Mouse (Mus musculus): ENCODE data around the gene Rpl22.

Gene Rpl22

DNA sequence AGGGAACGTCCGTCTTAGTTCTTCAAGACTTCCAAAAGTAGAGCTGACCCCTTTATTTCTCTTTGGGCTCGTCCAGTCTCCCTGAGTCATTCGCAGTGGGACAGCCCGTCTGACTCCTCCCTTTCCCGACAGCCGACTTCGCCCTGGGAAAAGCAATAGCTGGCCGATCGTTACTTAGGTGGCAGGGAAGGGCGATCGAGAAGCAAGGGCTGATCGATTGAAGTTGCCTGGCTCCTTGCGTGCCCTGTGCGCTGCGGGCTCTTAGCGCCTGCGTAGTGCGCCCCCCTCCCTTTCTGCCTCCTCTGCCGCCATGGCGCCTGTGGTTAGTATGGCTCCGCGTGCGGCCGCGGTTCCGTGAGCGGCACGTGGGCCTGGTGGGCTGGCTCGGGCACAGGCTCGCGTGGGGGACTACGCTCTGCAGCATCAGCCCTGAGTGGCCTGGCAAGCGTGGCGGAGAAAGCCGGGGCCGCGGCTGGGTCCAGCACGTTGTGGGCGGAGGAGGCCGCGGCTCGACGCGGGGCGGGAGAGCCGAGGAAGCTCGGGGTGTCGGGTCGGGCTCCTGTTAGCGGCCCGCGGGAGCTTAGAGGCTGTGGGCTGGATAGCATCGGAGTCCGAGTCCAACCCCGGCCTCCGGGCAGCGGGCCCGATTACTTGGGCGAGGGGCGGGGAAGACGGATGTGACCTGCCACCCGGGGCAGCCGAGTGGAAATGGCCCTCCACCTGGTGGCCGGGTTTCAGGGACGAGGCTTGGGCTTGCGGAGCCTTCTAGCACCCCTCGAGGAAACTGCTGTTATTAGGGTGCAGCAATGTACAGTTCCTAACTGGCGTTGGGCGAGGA, at the start of gene Rpl22:
Gene Rpl22, plus strand, starts transcription at position 169 of the 838 bp plus-strand sequence.
- peak; percentile 90 for DNase-seq (ENCODE audit: low read depth, low spot score)

- no peak for DNase-seq (ENCODE audit: low read depth, low spot score)
Observed at GRCm38 (mm10) chr4:152276389-152277347, 48.9 kb upstream of the Rpl22 start.

DNA sequence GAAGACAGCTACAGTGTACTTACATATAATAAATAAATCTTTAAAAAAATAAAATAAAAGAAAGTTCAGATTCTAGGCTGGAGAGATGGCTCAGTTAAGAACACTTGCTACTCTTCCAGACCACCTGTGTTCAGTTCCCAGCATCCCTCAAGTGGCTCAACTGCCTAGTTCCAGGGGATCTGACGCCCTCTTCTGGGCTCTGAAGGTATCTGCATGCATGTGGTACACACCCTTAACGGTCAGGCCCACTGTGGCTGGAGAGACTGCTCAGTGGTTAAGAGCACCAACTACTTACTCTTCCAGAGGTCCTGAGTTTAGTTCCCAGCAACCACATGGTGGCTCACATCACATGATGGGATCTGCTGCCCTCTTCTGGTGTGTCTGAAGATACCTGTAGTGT, 47.6 kb upstream of the Rpl22 start:
- no peak for DNase-seq (ENCODE audit: low read depth, low spot score)

DNA sequence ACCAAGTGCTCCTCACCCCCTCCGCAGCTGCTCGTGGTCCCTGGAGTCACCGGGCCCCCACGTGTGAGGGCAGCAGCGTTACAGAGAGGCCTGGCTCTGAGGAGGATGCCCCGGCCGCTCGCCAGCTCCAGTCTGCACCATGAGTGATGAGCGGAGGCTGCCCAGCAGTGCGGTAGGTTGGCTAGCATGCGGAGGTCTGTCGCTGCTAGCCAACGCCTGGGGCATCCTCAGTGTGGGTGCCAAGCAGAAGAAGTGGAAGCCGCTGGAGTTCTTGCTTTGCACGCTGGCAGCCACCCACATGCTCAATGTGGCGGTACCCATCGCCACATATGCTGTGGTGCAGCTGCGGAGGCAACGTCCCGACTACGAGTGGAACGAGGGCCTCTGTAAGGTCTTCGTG, 46.6 kb upstream of the Rpl22 start:
- DNase-seq (ENCODE audit: low read depth, low spot score) = no peak

DNA sequence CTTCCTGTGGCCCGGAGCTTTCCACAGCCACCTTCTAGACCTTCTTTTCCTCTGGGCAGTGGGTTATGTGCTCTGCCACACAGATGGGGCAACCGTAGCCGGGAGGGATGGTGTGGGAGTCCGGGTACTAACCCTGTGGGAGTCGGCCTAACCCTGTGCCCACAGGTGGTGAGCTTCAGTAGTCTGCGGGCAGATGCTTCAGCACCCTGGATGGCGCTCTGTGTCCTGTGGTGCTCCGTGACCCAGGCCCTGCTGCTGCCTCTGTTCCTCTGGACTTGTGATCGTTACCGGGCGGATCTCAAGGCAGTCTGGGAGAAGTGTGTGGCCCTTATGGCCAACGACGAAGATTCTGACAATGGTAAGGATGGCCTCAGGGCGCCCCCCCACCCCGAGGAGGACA, 43.9 kb upstream of the Rpl22 start:
- DNase-seq (ENCODE audit: low read depth, low spot score) = no peak

DNA sequence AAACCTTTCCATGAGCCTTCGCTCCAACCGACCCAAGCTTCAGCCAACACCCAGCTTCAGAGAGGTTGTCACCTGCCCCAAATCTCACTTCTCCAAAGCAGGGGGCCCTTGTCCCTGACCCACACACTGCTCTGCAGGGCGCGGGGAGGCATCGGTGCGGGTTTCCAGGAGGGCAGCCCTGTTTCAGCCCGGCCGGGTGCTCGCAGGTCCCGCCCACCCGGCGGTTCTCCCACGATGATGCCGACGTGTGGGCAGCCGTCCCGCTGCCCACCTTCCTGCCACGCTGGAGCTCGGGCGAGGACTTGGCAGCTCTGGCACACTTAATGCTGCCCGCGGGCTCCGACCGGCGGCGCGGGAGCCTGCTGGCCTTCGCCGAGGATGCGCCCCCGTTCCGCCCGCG, 42.8 kb upstream of the Rpl22 start:
- no peak for DNase-seq (ENCODE audit: low read depth, low spot score)

- no peak for DNase-seq (ENCODE audit: low read depth, low spot score)
Observed at GRCm38 (mm10) chr4:152283186-152283950, 42.2 kb upstream of the Rpl22 start.

DNA sequence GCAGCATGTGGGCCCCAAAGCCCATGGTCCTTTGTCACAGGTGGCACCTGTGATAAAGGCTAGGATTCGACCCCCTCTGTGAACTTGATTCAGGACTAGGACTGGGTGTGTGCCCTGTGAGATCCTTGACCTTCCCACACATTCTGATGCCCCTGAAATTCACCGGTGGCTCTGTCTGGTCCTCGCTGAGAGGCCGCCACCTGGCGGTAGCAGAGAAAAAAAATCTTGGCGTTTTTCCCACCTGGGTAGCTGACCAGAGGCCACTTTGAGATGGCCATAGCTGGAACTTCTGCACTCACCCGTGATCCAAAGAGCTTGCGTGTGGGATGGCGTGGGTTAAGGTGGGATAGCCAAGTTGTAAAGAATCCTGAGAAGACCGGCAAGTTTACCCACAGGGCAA, 40.0 kb upstream of the Rpl22 start:
- no peak for DNase-seq (ENCODE audit: low read depth, low spot score)

GRCm38 (mm10) chr4:152286183-152286582, 39.4 kb upstream of the Rpl22 start:
- DNase-seq (ENCODE audit: low read depth, low spot score) = no peak

GRCm38 (mm10) chr4:152286887-152287286, 38.7 kb upstream of the Rpl22 start:
- DNase-seq (ENCODE audit: low read depth, low spot score) = no peak

DNA sequence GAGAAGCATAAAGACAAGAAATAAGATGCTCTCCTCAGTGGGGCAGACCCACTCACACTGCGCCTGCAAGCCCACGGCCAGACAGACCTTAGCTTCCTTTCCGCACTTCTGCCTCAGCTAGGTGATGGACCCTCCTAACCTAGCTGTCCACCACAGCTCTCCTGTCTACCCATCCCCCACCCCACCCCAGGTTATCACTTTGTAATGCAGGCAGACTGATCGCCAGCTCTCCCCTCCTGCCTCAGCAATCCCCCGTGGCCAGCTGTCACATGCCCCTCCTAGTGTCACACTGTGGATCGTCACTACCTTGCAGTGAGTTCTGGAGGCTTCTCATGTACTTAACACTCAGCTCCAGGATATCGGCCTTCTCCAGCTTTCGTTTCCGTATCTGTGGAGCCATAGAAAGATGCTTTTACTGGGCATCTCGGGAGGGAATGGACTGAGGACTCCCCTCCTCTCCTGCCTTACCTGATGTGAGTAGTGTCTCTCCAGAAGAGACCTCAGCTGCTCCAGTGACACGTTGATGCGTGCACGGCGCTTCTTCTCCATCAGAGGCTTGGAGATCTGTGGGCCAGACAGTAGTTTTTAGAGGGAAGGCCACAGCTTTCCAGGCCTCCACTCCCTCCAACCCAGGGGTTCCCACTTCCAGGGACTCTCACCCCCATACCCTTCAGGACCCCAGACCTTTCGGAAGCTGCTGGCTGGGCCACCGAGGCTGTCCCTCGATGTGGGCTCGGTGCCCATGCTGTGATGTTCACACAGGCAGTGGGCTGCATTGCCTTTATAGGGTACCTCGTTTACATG, 38.0 kb upstream of the Rpl22 start:
- no peak for DNase-seq (ENCODE audit: low read depth, low spot score)

DNA sequence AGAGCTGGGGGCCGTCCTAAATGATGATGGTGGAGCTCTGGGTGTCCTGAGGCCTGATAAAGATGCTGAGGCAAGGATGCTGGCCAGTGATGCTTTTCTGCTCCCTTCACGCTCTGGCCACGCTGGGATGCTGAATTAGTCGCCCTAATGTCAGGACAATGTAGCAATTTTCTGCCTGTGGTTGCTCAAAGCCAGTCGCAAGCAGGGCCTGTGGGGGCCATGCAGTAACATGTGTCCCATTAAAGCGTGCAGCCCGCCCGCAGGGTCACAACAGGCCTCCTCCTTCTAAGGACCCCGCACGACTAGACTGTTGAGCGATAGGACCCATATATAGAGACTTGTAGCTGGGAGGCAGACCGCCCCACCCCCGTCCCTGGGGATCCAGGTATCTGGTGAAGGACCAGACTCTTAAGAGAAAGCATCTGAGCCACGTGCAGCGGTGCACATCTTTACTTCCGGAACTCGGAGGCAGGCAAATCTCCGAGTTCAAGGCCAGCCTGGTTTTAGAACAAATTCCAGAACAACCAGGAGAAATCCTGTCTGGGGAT, 37.1 kb upstream of the Rpl22 start:
- no peak for DNase-seq (ENCODE audit: low read depth, low spot score)

DNA sequence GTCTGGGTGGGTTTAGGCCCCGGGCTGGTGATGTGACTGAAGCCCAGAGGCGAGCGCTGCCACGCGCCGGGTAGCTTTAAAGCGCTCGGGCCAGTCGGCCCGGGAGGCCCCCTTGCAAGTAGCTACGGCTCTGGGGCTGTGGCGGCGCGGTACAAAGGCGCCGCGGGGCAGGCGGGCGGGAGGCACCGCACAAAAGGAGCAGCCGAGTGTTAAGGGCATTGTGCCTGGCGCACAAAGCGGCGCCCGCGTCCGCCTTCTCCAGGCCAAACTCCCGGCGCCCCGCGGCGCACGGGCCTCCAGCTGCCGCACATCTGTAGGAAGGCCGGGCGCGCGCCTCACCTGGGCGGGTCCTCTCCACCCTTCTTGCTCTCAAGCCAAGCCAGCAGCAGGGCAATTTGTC, 35.2 kb upstream of the Rpl22 start:
- DNase-seq (ENCODE audit: low read depth, low spot score) = no peak

DNA sequence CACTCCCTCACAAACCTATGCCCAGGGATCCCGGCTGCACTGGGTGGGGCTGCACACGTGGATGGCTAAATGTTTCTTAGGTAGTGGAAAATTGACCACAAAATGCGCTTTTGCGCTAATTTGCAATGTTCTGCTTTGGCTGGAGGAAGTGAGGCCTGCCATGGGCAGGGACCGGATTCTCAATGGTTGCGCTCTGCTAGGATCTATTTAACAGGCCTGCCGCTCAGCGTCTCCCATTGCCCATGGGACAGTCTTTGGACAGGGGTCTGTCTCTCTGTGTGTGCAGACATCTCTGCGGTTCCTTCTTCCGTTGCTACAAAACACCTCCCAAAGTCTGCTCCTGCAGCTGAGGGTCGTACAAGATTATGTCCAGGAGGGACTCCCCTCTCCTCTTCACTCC, 34.6 kb upstream of the Rpl22 start:
- DNase-seq (ENCODE audit: low read depth, low spot score) = no peak

DNA sequence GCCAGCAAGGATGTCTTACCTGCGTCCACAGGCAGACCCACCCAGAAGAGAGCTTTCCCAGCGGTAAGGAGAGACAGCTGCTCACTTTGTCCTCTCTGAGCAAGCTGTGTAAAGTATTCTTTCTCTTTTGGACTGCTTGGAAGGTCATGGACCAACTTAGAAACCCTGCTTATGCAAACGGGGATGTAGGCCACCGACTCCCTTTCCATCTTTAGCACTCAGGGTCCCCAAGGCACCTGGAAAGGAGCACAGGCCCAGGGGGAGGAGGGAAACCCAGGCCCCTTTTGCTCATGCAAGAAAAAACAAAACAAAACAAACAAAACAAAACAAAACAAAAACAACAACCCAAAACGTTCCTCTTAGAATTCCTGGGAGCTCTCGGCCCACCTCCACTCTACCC, 34.0 kb upstream of the Rpl22 start, which contains the start of gene Hes3:
Gene Hes3, minus strand, starts transcription at position 101 of the 400 bp plus-strand sequence.
- DNase-seq (ENCODE audit: low read depth, low spot score) = no peak

DNA sequence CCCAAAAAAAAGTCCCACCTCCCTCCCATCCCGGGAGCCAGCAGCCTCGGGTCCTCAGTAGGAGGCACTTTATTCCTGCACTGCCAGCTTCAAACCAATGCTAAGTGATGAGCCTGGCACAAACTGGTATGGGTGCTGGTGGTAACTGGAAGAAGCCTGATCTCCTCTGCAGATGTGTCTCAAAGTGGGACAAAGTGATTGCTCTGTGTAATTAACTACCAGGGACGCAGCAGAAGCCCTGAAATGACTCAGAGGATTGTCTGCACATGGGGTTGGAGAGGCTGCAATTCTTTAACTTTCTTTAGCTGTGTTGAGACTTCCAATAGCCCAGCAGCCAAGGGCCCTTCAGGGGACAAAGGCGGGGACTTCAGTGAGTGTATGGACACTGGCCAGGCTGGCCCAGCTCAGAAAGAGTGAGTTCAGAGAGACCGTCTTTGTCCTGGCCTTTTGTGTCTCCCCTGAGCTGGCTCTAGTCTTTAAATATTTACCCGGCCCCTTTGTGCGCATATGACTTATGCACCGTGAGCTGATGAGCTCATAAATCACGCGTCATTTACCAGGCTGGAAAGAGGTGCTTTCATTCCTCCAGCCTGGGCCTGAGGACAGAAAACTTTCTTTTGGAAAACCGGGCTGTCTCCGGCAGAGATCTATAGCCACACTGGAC, 33.3 kb upstream of the Rpl22 start:
- DNase-seq (ENCODE audit: low read depth, low spot score) = no peak

- no peak for DNase-seq (ENCODE audit: low read depth, low spot score)
Observed at GRCm38 (mm10) chr4:152294188-152294929, 31.2 kb upstream of the Rpl22 start.

DNA sequence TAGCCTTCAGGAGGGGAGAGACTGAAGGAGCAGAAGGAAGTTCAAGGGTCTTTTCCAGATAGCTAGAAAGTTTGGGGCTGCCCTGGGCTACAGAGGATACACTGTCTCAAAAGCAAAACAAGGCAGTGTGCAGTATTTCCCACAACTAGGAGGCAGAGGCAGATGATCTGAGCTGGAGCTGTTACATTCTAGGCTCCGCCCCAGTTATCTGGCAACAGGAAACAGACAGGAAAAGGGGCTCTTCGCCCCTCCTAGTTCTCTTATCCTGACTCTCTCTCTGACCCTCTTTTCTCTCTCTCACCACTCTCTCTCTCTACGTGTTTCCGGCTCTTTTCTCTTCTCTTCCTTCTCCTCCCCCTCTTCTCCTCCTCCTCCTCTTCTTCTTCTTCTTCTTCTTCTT, 29.6 kb upstream of the Rpl22 start:
- DNase-seq (ENCODE audit: low read depth, low spot score) = peak; percentile 29

GRCm38 (mm10) chr4:152296371-152296770, 29.2 kb upstream of the Rpl22 start:
- DNase-seq (ENCODE audit: low read depth, low spot score) = no peak

All from c-Kit-negative CD71-positive TER-119-positive erythroid progenitor cells, embryonic 14.5 days (primary cell).